Mouse (Mus musculus) lung, adult 18-20 months (tissue): ENCODE data around the gene Blvrb.

Source experiments
- DNase-seq, 2 experiments: peaks; one replicate each; pipeline ENCODE4 v3.0.0; 2022; ENCODE audit warnings: mixed read lengths in 2 of 2

Gene Blvrb

DNA sequence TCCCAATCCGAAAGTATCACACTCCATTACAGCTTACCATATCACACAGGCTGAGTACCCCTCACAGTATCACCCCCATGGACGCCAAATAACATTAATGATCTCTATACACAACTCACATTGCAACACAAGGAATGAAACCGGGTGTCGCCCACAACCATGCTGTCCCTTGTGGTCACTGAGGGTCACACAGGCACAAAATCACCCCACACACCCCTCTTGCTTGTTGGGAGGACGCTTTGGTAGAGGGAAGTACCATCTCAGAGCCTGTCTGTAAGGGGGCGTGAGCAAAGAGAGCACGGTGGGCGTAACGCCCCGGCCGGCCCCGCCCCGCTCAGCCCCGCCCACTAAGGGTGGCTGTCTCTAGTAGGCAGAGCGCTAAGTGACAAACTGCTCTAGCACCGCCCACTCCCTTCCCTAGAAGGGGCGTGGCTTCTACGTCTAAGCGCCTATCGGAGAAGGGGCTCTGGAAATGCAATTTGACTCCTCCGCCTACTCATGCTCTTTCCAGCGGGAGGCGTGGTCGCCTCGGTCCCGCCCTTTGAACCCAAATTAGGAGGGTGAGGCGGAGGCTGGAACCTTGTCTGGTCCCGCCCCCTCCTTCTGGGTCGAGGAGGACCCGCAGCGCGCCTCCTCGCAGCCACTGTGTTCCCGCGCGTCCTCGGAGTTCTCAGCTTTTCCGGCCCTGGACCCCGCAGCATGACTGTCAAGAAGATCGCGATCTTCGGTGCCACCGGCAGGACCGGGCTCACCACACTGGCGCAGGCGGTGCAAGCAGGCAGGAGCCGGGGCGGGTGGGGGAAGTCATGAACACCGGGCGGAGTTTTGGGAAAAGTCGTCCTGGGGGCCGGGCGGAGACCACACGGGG, at the start of gene Blvrb, which contains the start of gene Sptbn4:
Gene Blvrb, plus strand, starts transcription at position 560 of the 868 bp plus-strand sequence.
Gene Sptbn4, minus strand, starts transcription at position 268 of the 868 bp plus-strand sequence.
- DNase-seq = peak; percentile 100

DNA sequence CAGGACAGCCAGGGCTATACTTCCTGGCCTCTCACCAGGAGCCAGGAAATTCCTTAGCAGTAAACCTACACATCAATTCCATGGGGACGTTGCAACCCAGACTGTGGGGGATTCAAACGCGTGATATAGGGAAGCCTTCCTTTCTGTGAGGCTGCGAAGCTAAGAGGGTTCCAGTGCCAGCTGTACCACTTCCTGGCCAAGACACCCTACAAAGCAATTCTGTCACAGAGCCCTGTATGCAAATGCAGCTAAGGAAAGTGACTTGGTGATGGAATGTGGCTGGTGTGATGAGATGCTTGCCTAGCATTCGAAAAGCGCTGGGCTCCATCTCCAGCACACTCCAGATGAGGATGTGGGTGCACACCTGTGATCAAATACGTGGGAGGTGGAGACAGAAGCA, 47.2 kb upstream of the Blvrb start:
- no peak for DNase-seq

DNA sequence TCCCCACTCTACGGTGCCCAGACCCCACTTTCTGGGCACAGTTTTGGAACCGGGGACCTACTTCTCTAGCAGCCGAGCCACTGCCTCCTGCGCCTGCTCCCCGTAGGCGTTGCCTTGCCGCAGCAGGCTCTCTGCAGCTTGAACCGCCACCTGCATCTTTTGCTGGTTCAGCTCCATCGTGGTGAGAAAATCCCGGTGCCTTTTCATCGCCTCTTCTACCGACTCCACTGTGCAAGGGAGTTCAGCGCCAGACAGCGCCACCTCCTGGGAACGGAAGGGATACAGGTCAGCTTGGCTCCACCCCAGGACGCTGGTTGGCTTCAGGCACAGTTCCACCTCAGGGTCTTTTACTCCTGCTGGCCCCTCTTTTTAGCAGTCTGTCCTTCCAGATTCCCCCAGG, 45.1 kb upstream of the Blvrb start:
- DNase-seq = peak; percentile 42 to 63

DNA sequence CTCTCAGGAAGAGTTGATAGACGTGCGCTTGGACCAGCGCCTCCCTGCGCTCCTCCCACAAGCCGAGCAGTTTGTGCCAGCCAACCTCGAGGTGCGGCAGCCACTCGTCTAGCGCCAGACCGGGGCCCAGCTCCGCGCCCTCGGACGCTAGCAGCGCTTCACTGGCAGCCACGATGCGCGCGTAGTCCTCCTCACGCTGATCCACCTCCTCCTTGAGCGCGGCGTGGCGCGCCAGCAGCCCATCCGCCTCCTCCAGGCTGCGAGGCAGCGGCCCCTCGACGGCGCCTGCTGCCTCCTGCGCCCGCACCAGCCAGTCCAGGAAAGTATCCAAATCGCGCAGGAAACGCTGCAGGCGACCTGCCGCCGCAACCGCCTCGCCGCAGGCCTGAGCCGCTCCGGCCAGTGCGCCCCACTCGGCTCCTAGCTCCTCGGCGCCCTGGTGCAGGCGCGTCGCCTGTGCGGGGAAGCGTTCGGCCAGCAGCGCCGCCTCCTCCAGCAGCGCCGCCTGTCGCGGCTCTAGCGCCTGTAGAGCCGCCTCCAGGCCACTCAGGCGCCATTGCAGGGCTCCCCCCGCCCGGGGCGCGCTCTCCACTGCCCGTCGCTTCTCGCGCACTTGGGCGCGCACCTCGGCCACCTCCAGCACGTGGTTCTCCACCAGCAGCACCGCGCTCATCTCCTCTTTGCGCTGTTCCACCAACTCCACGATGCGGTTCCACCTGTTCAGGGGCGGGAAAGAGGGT, 43.4 kb upstream of the Blvrb start:
- no peak for DNase-seq

DNA sequence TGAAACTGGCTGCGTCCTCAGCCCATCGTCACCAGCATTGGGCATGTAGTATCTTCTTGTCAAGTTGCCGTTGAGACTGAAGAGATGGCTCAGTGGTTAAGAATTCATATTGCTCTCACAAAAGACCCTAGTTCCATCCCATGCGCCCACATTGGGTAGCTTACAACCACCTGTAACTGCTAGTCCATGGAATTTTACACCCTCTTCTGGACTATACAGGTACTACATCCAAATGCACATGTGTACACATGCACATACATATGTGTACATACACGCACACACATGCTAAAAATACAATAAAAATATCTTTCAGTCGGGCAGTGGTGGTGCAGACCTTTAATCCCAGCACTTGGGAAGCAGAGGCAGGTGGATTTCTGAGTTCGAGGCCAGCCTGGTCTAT, 41.3 kb upstream of the Blvrb start:
- no peak for DNase-seq

DNA sequence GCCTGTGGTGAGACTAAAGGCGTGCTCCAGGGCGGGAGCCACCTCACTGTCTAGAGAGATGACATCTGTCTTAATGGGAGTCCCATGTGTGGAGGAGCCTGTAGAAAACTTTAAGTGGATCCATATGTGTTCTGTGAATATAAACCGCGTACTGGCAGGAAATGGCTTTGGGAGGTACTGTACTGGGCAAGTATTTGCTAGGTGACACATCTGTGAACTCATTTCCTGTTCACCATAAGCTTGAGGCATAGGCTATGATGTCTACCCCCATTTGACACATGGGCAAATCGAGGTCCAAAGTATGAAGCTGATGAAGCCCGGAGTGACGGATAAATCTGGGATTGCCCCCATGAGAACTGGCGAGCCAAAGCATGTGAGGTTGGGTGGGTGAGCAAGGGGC, 40.0 kb upstream of the Blvrb start:
- DNase-seq = no peak

DNA sequence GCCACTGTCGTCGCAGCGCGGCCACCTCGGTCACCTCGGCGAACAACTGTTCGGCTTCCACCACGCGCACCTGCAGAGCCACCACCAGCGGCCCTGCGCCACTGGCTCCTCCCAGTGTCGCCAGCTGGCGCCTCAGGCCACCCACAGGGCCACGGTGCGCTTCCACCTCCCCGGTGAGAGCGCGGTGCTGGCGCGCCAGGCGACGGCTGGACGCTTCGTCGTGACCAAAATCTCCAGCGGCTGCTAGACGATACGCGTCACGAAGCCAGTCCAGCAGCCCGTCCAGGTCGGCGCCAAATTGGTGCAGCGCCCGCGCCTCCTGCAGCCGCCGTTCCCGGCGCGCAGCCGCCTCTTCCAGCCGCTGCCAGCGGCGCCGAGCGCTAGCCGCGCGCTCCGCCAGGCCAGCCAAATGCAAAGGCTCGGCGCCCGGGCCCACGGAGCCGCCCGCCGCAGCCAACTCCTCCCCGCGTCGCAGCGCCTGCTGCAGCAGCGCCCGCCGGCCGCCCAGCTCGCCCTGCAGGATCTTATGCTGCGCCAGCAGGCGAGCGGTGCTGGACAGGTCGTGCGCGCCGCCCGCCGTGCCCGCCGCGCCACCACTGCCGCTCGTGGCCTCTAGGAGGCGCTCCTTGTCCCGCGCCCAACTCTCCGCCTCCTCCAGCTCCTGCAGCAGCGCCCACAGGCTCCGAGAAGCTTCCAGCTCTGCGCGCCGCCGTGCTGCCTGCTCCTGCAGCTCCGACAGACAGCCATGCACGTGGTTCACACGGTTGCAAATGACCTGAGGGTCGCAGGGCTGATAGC, 39.2 kb upstream of the Blvrb start:
- DNase-seq = peak; percentile 57 to 64

DNA sequence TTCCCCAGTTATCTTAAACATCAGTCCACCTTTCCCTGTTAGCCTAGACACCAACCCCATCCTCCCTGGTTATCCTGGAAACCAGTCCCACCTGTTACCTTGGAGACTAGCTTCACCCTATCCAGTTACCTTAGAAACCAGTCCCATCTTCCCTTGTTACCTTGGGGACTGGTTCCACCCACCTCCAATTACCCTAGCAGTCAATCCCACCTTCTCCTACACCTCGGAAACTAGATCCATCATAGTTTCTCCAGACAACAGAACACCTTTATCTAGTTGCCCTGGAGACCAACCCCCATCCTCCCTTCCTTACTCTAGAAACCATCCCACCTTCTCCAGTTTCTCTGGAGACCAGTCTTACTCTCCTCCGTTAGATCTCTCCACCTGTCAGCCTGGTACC, 30.6 kb upstream of the Blvrb start:
- no peak for DNase-seq

DNA sequence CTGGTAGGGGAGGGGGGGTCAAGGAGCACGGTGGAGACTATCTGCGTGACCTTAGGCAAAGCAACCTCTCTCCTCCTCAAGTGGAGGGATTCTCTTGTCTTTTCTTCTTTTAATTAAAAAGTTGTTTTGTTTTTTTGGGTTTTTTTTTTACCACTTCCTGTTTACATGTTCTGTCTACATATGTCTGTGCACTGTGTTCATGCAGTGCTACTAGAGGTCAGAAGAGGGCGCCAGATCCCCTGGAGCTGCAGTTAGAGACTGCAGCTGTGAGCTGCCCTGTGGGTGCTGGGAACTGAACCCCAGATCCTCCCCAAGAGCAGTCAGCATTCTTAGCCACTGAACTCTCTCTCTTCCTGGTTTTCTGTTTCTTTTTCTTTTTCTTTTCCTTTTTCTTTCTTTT, 28.7 kb upstream of the Blvrb start:
- DNase-seq = no peak

DNA sequence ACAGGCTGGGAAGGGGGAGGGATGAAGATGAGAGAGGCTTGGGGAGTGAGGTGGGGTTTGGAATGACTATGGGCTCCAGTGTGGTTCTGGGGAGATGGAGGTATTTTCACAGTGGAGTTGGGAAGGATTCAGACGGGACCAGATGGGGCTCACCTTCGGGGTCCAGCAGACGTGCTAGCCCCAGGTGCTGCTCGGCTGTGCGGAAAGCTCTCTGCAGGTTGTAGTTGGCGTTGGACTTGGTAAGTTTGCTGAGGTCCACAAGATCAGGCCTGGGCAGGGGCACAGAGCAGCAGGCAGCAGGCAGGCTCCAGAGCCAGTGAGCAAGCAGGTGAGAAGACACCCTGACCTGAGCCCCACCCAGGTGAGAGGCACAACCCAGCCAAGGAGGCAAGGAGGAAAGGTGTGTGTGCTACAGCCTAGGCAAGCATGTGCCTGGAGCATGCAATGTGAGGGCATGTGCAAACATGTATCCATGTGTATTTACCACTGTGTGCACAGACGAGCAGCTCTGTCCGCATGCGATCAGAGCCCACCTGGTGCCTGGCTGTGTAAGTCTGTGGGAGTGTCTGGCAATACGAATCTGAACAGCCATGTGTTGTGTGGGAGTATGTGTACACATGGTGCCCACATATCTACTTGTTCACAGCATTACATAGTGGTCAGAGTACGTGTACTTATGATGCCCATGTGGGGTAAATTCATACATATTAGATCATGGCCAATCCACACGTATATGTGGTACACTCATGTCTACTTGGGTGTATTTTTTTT, 24.0 kb upstream of the Blvrb start:
- DNase-seq = no peak

DNA sequence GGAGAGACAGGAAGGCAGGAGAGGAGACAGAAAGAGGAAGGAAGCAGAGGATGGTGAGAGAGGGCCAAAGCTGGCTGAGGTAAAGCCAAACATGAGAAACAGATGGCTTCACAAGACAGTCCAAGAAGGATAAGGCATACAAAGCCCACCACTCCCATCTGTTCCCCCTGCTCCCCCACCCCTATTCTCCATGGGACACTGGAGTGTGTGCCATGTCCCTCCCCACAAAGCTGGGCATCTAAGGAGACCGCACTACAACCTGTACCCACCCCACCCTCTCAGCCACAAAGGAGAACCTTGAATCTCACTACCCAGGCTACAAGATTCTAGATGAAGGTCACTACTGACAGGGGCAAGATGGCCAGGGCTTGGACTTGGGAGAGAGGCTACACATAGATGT, 20.4 kb upstream of the Blvrb start:
- no peak for DNase-seq

DNA sequence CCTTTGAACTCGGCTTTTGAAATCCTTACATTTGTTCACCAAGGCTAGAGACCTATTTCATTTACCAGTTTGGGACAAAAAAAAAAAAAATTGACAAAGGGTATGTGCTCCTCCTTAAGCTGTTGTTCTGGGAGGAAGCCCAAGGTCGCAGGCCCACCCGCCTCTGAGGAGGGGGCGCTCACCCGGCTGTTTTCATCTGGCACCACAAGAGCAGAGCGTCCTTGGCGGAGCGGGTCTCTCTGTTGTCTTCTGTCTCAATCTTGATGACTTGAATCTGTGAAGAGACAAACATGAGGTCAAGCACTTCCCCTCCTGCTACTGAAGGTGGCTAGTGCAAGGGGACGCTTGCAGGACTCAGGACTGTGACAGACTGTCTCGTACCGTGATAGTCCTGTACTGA, 19.8 kb upstream of the Blvrb start:
- DNase-seq = no peak

DNA sequence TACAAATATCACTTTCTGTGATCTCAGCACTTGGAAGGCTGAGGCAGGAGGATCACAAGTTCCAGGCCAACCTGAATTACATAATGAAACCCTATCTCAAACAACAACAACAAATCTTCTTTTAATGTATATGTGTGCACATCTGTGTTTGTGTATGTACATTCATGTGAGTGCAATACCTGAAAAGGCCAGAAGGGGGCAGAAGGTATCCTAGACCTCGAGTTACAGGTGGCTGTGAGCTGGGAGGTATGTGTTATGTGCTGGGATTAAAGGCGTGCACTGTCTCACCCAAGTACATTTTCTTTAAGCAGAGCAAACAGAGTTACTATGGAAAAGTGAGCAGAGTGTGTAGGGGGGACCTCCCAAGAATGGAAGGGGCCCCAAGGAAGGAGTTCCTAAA, 18.6 kb upstream of the Blvrb start:
- no peak for DNase-seq

DNA sequence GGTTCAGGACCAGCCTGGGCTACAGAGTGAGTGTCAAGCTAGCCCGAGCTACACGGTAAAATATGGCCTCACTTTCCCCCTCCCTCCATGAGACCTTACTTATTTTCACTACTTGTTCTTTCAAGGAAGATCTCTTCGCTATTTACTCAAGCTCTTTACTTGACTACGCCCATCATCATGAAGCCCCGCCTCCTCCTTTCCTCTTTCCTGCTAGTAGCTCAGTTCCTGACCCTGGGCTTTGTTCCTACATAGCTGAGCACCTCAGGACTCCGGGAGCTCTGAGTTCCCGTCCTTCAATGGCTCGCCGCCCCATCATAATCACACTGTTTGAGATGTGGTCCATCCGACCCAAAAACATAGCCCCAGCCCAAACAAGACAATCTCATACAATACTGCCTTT, 14.4 kb upstream of the Blvrb start:
- DNase-seq = no peak

DNA sequence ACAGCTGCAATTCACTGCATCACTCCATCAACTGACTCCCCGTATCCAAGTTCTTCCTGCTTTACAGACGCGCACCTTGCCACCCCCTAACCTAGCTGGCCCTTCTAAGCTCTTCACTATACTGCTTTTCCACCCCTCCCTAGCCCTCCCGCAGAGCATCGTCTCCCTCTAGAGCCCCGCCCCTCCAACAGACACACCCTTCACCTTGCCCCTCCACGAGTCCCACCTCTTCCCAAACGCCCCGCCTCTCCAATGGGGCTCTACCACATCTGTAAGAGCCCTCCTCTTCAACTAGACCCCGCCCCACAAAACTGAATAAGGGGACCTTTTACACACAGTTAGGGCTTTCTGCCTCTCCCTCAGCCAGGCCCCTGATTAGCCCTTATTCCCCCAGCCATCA, 14.0 kb upstream of the Blvrb start:
- no peak for DNase-seq

DNA sequence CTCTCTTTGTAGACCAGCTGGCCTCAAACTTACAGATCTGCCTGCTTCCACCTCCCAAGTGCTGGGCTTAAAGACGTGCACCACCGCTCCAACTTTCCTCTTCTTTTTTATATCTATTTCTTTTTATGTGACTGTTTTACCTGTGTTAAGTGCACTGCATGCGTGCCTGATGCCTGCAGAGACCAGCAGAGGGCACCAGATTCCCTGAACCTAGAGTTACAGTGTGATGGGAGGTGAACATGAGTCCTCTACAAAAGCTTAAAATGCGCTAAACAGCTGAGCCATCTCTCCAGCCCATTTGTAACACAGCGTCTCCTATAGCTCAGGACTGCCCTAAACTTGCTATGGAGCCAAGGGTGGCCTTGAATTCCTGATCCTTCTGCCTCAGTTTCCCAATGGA, 10.2 kb upstream of the Blvrb start:
- peak in 1 of 2 experiments; percentile 17 for DNase-seq

DNA sequence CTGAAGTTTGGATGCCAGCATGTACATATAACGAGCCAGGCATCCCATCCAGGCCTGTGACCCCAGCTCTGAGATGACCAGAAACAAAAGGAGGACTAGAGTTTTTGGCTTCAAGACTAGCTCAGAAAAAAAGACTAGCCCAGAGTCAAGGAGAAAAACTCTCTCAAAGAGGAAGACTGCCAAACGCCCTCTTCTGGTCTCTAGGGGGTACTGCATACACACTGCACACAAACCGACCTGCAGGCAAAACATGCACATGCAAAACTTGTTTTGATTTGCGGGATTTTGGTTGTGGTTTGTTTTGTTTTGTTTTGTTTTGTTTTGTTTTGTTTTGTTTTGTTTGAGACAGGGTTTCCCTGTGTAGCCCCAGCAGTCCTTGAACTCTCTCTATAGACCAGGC, 7.8 kb upstream of the Blvrb start:
- no peak for DNase-seq

DNA sequence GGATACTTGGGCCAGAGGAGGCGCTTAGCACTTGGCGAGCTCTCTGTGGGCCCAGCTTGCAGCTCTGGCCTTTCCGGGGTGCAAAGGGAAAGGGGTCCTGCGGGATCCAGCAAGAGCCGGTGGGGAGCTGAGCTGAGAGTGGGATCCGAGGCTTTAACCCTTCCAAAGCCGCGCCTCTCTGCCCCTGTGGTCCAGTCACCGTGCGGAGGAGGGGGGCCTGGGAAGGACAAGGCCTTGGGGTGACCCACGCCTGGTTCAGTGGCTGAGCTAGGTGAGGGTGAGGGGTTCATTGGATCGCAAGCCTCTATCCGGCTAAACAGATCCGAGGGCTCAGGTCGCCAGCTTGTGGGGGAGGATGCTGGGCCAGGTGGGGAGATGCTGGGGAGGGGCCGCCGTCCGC, 1.7 kb upstream of the Blvrb start:
- no peak for DNase-seq

DNA sequence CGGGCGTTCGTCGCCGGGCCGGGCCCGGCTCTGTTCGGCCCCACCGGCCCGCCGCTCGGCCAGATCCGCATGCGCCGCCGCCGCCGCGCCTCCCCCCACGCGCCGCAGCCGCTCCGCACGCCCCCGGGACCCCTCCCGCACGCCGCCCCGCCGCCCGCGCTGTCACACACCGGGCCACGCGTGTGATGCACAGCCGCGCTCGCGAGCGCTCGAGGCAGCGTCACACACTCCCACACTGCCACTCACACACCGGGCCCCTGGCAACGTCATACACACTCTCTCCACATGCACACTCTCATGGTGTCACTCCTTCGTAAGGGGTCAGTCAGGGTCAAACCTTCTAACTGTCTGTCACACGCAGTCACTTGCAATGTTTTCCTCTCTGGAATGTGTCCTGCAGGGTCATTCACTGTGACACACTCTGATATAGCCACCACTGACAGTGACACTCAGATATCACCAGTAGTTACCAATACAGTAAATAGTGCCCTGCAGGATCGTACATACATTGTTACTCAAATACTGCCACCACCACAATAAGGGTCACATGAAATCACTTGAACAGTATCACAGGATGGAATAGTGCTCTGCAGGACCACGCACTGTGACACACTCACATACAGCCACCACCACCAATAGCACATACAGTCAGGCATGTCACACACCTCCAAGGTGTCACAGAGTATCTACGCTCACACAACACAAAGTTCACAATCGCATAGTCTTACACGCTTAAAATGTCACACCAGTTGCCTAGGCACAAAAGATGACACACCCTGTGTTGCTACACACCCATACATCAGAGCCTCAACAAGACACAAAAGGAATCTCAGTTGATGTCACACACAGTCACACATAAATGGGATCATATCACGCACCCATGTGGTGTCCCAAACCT, 1.0 kb upstream of the Blvrb start:
- peak in 1 of 2 experiments; percentile 39 for DNase-seq

DNA sequence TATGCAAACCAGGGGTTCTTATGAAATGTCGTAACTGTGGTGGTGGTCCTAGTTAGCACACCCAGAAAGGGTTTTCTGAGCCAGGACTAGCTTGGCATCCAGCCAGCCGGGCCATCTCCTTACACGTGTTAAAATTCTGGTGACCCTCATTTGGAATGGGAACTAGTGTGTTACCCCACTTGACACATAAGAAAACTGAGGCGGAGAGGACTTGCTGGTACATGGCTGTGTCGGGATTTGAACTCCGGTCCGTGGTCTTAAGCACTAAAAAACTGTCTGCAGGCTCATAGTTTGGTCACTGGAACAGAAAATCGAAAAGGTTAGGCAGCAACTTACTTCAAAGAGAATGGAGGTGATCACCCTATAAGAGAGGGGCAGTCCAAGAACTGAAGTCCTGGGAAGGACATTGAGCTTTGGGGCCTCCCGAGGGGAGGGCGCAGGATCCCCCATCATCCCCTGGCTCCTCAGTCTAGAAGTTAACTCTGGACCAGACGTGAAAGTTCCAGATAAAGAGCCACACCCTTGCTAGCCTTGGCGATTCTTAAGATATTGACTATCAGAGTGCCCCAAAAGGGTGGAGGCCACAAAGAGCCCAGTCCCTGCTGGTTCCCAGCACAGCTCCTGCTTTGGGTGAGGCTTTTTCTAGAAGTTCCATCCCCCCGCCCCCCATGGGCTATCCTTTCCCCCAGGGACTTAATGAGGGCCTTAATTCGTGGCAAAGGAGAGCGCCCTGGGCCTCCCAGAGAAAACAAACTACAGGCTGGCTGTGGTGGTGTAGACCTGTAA, 836 bp downstream of the Blvrb start:
- DNase-seq = peak; percentile 18 to 30
